Comparison of ENCODE assay signal across 15 mouse cellular contexts in genomic region chr15:85661771-85662170, GRCm38 (mm10).
A peak's percentile ranks its signal among the peaks of the same experiment; 100 is the strongest.
DNase-seq lines count a peak whose midpoint lies in the region; ATAC-seq and TF ChIP-seq lines count a peak whose summit lies in the region.
"Had no signal": no experiment of that assay in that cellular context is flagged by ENCODE, and none has a peak within 500 bp of the region (broad histone marks: within the 10 kb centered on the region; RNA-seq: fewer than 3 reads in every experiment).

No protein-coding gene starts in this region.

- H3K4me3 ChIP-seq in gastrocnemius, adult 2 months = no peak overlapping the region
- H3K4me3 ChIP-seq in neural tube, embryonic 14.5 days (ENCODE audit: low read depth, low read length) = no peak overlapping the region
- H3K4me3 ChIP-seq: embryonic facial prominence, embryonic 13.5 days; heart, adult 2 months; hindbrain, embryonic 10.5 days; intestine, embryonic 15.5 days had no signal

- no peak overlapping the region for H3K4me2 ChIP-seq in neural tube, embryonic 14.5 days (ENCODE audit: low read depth, low read length)
- H3K4me2 ChIP-seq: embryonic facial prominence, embryonic 13.5 days; heart, embryonic 11.5 days; hindbrain, embryonic 14.5 days; intestine, embryonic 15.5 days had no signal

- peak overlapping the region; percentile 96 for H3K27ac ChIP-seq in gastrocnemius, adult 2 months
- H3K27ac ChIP-seq in neural tube, embryonic 14.5 days (ENCODE audit: low read depth, low read length) = 0 out of 2 replicates have a peak overlapping the region, but pooled peaks have one; percentile 12
- H3K27ac ChIP-seq: embryonic facial prominence, embryonic 13.5 days; heart, adult 2 months; hindbrain, embryonic 10.5 days; hindbrain, embryonic 14.5 days; intestine, embryonic 15.5 days had no signal

- H3K4me1 ChIP-seq in neural tube, embryonic 14.5 days (ENCODE audit: control insufficient read depth, insufficient read depth, low read length) = peaks cover 10% of the 10 kb centered on the region; the same call in 1 of the 2 replicates

- H3K9ac ChIP-seq in neural tube, embryonic 14.5 days (replicated peaks; ENCODE audit: low read depth, low read length) = no peak overlapping the region
- H3K9ac ChIP-seq: embryonic facial prominence, embryonic 13.5 days; hindbrain, embryonic 14.5 days; intestine, embryonic 15.5 days had no signal

- H3K9me3 ChIP-seq in neural tube, embryonic 14.5 days (ENCODE audit: control insufficient read depth, low read length) = no peaks in the 10 kb centered on the region
- H3K9me3 ChIP-seq: embryonic facial prominence, embryonic 13.5 days; hindbrain, embryonic 10.5 days; intestine, embryonic 15.5 days had no signal

- H3K27me3 ChIP-seq in neural tube, embryonic 14.5 days (ENCODE audit: control insufficient read depth, insufficient read depth, low read length) = peaks cover 14% of the 10 kb centered on the region; the same call in 1 of the 2 replicates

- no peaks in the 10 kb centered on the region for H3K36me3 ChIP-seq in neural tube, embryonic 14.5 days (ENCODE audit: control insufficient read depth, insufficient read depth, low read length)
- H3K36me3 ChIP-seq: hindbrain, embryonic 10.5 days; intestine, embryonic 15.5 days had no signal

- intact Hi-C loops in gastrocnemius, adult 2 months (cut with DNase I) = no loop called here

- peak; percentile 65 to 66 for DNase-seq in cerebellum, postnatal 10 days
- DNase-seq in cerebellum, adult 11 months = no peak
- no peak for DNase-seq in gastrocnemius, adult 2 months
- DNase-seq in gastrocnemius, postnatal 10 days = no peak
- no peak for DNase-seq in neural tube, embryonic 10.5 days (ENCODE audit: extremely low spot score, low spot score)
- DNase-seq: adrenal gland, adult 2 months; adrenal gland, postnatal 25 days; kidney, adult 18-20 months had no signal

- 57% methylated on average over 5 of the region's 5 CpGs for WGBS in neural tube, embryonic 14.5 days

- no peak for TF ChIP-seq CTCF in gastrocnemius, adult 2 months (IDR thresholded peaks at IDR 0.05)

- ATAC-seq in neural tube, embryonic 14.5 days (ENCODE audit: low read depth) = no peak
- ATAC-seq: intestine, embryonic 15.5 days had no signal

Comparison
In these comparisons a context has a peak if more than half of its experiments do, and no peak if none do; other contexts are left out.
1. DNase-seq: peak in cerebellum, postnatal 10 days (2 of 2); none in cerebellum, adult 11 months (single experiment), gastrocnemius, adult 2 months (single experiment), gastrocnemius, postnatal 10 days (single experiment) and neural tube, embryonic 10.5 days (single experiment).